Mouse (Mus musculus) midbrain, postnatal 0 days (tissue): ENCODE results near the gene Trat1. TPM values are rescaled to one million over a fixed set of nuclear protein-coding genes. Genes with fewer than 3 reads are reported as not detected.

Experiments
- ATAC-seq: fragments of 200-750 bp; cut with Nextera tagmentation; 2 replicates; pipeline ENCODE4 v1.8.0; 2017; ENCODE audit warnings: moderate number of reproducible peaks, mild to moderate bottlenecking, moderate TSS enrichment, moderate library complexity; ENCODE audit not compliant: low FRiP score
- DNase-seq: peaks from one replicate; pipeline ENCODE4 v3.0.0-alpha.2; 2015; ENCODE audit warnings: low spot score
- H3K27ac ChIP-seq: fragments of 300-500 bp; sonication (generic); 2 replicates; pipeline ENCODE4 v1.5.1; 2014; ENCODE audit warnings: low read depth, mild to moderate bottlenecking, low read length, mixed read lengths
- H3K27me3 ChIP-seq: fragments of 300-500 bp; sonication (generic); 2 replicates; pipeline ENCODE4 v1.6.1; 2014; ENCODE audit warnings: low read length, control low read depth, mixed read lengths; ENCODE audit not compliant: insufficient read depth
- H3K36me3 ChIP-seq: fragments of 300-500 bp; sonication (generic); 2 replicates; pipeline ENCODE4 v1.6.1; 2014; ENCODE audit warnings: low read length, control low read depth, mixed read lengths; ENCODE audit not compliant: insufficient read depth
- H3K4me1 ChIP-seq: fragments of 300-500 bp; sonication (generic); 2 replicates; pipeline ENCODE4 v1.6.1; 2014; ENCODE audit warnings: mild to moderate bottlenecking, control low read depth, antibody characterized with exemption, low read length, mixed read lengths; ENCODE audit not compliant: insufficient read depth
- H3K4me2 ChIP-seq: fragments of 300-500 bp; sonication (generic); 2 replicates; pipeline ENCODE4 v1.6.1; 2014; ENCODE audit warnings: low read depth, mild to moderate bottlenecking, low read length, mixed read lengths; ENCODE audit not compliant: poor library complexity, severe bottlenecking
- H3K4me3 ChIP-seq: fragments of 300-500 bp; sonication (generic); 2 replicates; pipeline ENCODE4 v1.5.1; 2014; ENCODE audit warnings: low read depth, mild to moderate bottlenecking, low read length, moderate library complexity
- H3K9ac ChIP-seq: fragments of 300-500 bp; sonication (generic); replicated peaks from 2 replicates; pipeline ENCODE4 v1.6.1; 2014; ENCODE audit warnings: mild to moderate bottlenecking, low read length, moderate library complexity, mixed read lengths; ENCODE audit not compliant: poor library complexity, severe bottlenecking
- H3K9me3 ChIP-seq: fragments of 300-500 bp; sonication (generic); 2 replicates; pipeline ENCODE4 v1.6.1; 2016; ENCODE audit warnings: low read length, control low read depth
- CTCF ChIP-seq: IDR thresholded peaks from 2 replicates; pipeline ENCODE4 v1.5.1; 2016; ENCODE audit warnings: antibody characterized with exemption, mild to moderate bottlenecking
- WGBS: fragments of 180-500 bp; shearing (Covaris S2); extraction: QIAGEN DNeasy Blood & Tissue Kit; methylation state at CpG from one replicate; pipeline ENCODE4 v1.1.7; 2014; 5-methylcytosine and 5-hydroxymethylcytosine counted together
- polyA plus RNA-seq: library from polyadenylated mRNA; unstranded; fragments of >200 nt; fragmentation: Nextera tagmentation; extraction: Ambion mirVana; gene quantifications from 2 replicates; pipeline ENCODE4 v1.2.1, GENCODE M21; 2015
- total RNA-seq: library from RNA; depleted of rRNA; stranded (reverse); fragments of >200 nt; gene quantifications from 2 replicates; pipeline ENCODE4 v1.2.3, GENCODE M21; 2014; rRNA removed

Gene Trat1
- total RNA-seq = 0.11 TPM in 1 of 2 replicates, not detected in the other
- polyA plus RNA-seq = 0.18 TPM in 1 of 2 replicates, not detected in the other

GRCm38 (mm10) chr16:48771971-48772445 is at the start of gene Trat1:
TSS of gene Trat1 (minus strand) at chr16:48772021.
- Histone ChIP-seq H3K4me1 (no peaks in the 10 kb centered on the region), H3K9ac (no peak within 1 kb of the TSS), H3K36me3 (no peaks in the 10 kb centered on the region), H3K27me3 (no peaks in the 10 kb centered on the region), H3K9me3 (no peaks in the 10 kb centered on the region), H3K4me2 (no peak within 1 kb of the TSS), H3K27ac (no peak within 1 kb of the TSS), H3K4me3 (no peak within 1 kb of the TSS)
- DNase-seq = no peak
- TF ChIP-seq CTCF = no peak
- ATAC-seq = no peak
- 75% methylated on average over 3 of the region's 3 CpGs for WGBS

- H3K27ac ChIP-seq = no peak overlapping the region
- H3K4me1 ChIP-seq = no peaks in the 10 kb centered on the region
- H3K4me2 ChIP-seq = no peak overlapping the region
- no peaks in the 10 kb centered on the region for H3K9me3 ChIP-seq
- H3K9ac ChIP-seq = no peak overlapping the region
- H3K36me3 ChIP-seq = no peaks in the 10 kb centered on the region
- no peak overlapping the region for H3K4me3 ChIP-seq
- DNase-seq (no peak), ATAC-seq (no peak)
- WGBS = 89% methylated on average over 6 of the region's 6 CpGs
- no peaks in the 10 kb centered on the region for H3K27me3 ChIP-seq
- TF ChIP-seq CTCF = no peak
Measured at GRCm38 (mm10) chr16:48818524-48818923, 46.7 kb upstream of the Trat1 start.

GRCm38 (mm10) chr16:48816695-48817094 is 44.9 kb upstream of the Trat1 start, which contains the start of gene Retnlb:
TSS of gene Retnlb (plus strand) at chr16:48816856.
- DNase-seq (no peak), ATAC-seq (no peak)
- H3K27ac ChIP-seq = no peak within 1 kb of the TSS
- H3K9ac ChIP-seq = no peak within 1 kb of the TSS
- no peak within 1 kb of the TSS for H3K4me2 ChIP-seq
- H3K4me3 ChIP-seq = no peak within 1 kb of the TSS
- 98% methylated on average over 2 of the region's 2 CpGs for WGBS
- no peaks in the 10 kb centered on the region for H3K36me3 ChIP-seq
- TF ChIP-seq CTCF = no peak
- no peaks in the 10 kb centered on the region for H3K27me3 ChIP-seq
- no peaks in the 10 kb centered on the region for H3K9me3 ChIP-seq
- no peaks in the 10 kb centered on the region for H3K4me1 ChIP-seq

- Histone ChIP-seq H3K27me3 (no peaks in the 10 kb centered on the region), H3K4me1 (no peaks in the 10 kb centered on the region), H3K4me2 (no peak overlapping the region), H3K27ac (no peak overlapping the region), H3K4me3 (no peak overlapping the region), H3K9ac (no peak overlapping the region), H3K9me3 (no peaks in the 10 kb centered on the region), H3K36me3 (no peaks in the 10 kb centered on the region)
- ATAC-seq = no peak
- DNase-seq = no peak
- TF ChIP-seq CTCF = no peak
- WGBS = 89% methylated on average over 7 of the region's 7 CpGs
Measured at GRCm38 (mm10) chr16:48811881-48812436, 40.1 kb upstream of the Trat1 start.

- Histone ChIP-seq H3K36me3 (no peaks in the 10 kb centered on the region), H3K4me2 (no peak overlapping the region), H3K9ac (no peak overlapping the region), H3K4me3 (no peak overlapping the region), H3K9me3 (no peaks in the 10 kb centered on the region), H3K27ac (no peak overlapping the region), H3K4me1 (no peaks in the 10 kb centered on the region), H3K27me3 (no peaks in the 10 kb centered on the region)
- peak; percentile 65 for TF ChIP-seq CTCF
- 62% methylated on average over 2 of the region's 2 CpGs for WGBS
- DNase-seq (peak; percentile 32), ATAC-seq (no peak)
Measured at GRCm38 (mm10) chr16:48809374-48809773, 37.6 kb upstream of the Trat1 start.

- no peaks in the 10 kb centered on the region for H3K27me3 ChIP-seq
- ATAC-seq (no peak), DNase-seq (no peak)
- H3K4me3 ChIP-seq = no peak overlapping the region
- TF ChIP-seq CTCF = no peak
- H3K9me3 ChIP-seq = no peaks in the 10 kb centered on the region
- H3K4me2 ChIP-seq = no peak overlapping the region
- no peaks in the 10 kb centered on the region for H3K36me3 ChIP-seq
- H3K27ac ChIP-seq = no peak overlapping the region
- WGBS = 98% methylated on average over 1 of the region's 1 CpGs
- H3K9ac ChIP-seq = no peak overlapping the region
- no peaks in the 10 kb centered on the region for H3K4me1 ChIP-seq
Measured at GRCm38 (mm10) chr16:48806521-48806920, 34.7 kb upstream of the Trat1 start.
